Mouse (Mus musculus) MEL (cell line): Measurements from ENCODE around the gene Rnaseh2b. TPM values are rescaled to one million over a fixed set of nuclear protein-coding genes. Genes with fewer than 3 reads are reported as not detected.
A peak's percentile ranks its signal among the peaks of the same experiment; 100 is the strongest.

Experiments
- DNase-seq: peaks from one replicate; pipeline ENCODE4 v3.0.0; 2011; ENCODE audit warnings: low read depth, low spot score
- H3K27ac ChIP-seq: 2 replicates; pipeline ENCODE4 v1.5.1; 2012; ENCODE audit warnings: low read depth, mild to moderate bottlenecking, control low read depth, low read length, moderate library complexity; ENCODE audit not compliant: control insufficient read depth
- H3K27me3 ChIP-seq, 2 experiments: fragments of 150-350 bp in 1 of 2; sonication (generic) in 1 of 2; 2 replicates each; pipeline ENCODE4 v1.6.1; 2012; ENCODE audit warnings: low read length in 2 of 2, mild to moderate bottlenecking in 2 of 2, improper control_type of control experiment in 1 of 2, moderate library complexity in 1 of 2; ENCODE audit not compliant: insufficient read depth in 2 of 2, control insufficient read depth in 1 of 2
- H3K36me3 ChIP-seq, 2 experiments: 2 replicates each; pipeline ENCODE4 v1.6.1; 2012 to 2014; ENCODE audit warnings: low read length in 2 of 2, improper control_type of control experiment in 1 of 2, inconsistent platforms in 1 of 2, mild to moderate bottlenecking in 1 of 2; ENCODE audit not compliant: insufficient read depth in 2 of 2, control insufficient read depth in 1 of 2
- H3K4me1 ChIP-seq, 2 experiments: fragments of 150-350 bp in 1 of 2; sonication (generic) in 1 of 2; 2 replicates each; pipeline ENCODE4 v1.6.1; 2012; ENCODE audit warnings: low read length in 2 of 2, improper control_type of control experiment in 1 of 2, mild to moderate bottlenecking in 1 of 2; ENCODE audit not compliant: insufficient read depth in 2 of 2, control insufficient read depth in 1 of 2
- H3K4me3 ChIP-seq, 2 experiments: fragments of 150-350 bp in 1 of 2; sonication (generic) in 1 of 2; 2 replicates each; pipeline ENCODE4 v1.5.1; 2012; ENCODE audit warnings: low read depth in 2 of 2, low read length in 2 of 2, mild to moderate bottlenecking in 2 of 2, moderate library complexity in 2 of 2, control low read depth in 1 of 2, improper control_type of control experiment in 1 of 2; ENCODE audit not compliant: control insufficient read depth in 1 of 2, insufficient read depth in 1 of 2
- H3K79me2 ChIP-seq: 2 replicates; pipeline ENCODE4 v1.6.1; 2012; ENCODE audit warnings: mild to moderate bottlenecking, low read length, moderate library complexity; ENCODE audit not compliant: control insufficient read depth, poor library complexity, insufficient read depth
- H3K9ac ChIP-seq: 2 replicates; pipeline ENCODE4 v1.6.1; 2012; ENCODE audit warnings: low read depth, mild to moderate bottlenecking, control low read depth, low read length, moderate library complexity; ENCODE audit not compliant: control insufficient read depth, poor library complexity, severe bottlenecking
- H3K9me3 ChIP-seq: fragments of 150-350 bp; sonication (generic); replicated peaks from 2 replicates; pipeline ENCODE4 v1.6.1; 2012; ENCODE audit warnings: mild to moderate bottlenecking, low read length, improper control_type of control experiment, moderate library complexity; ENCODE audit not compliant: insufficient read depth
- BHLHE40 ChIP-seq: IDR thresholded peaks from 2 replicates; pipeline ENCODE4 v1.6.1; 2012; ENCODE audit warnings: low read depth, mild to moderate bottlenecking, inconsistent platforms, low read length, improper control_type of control experiment, borderline replicate concordance
- CTCF ChIP-seq, 3 experiments: IDR thresholded peaks in 2 of 3; conservative IDR thresholded peaks in 1 of 3; 2 replicates each; pipeline ENCODE4 v1.5.1; 2011 to 2012; ENCODE audit warnings: low read length in 3 of 3, low read depth in 2 of 3, mild to moderate bottlenecking in 2 of 3, improper control_type of control experiment in 1 of 3, inconsistent platforms in 1 of 3, mixed read lengths in 1 of 3, moderate library complexity in 1 of 3; ENCODE audit not compliant: control insufficient read depth in 1 of 3, insufficient read depth in 1 of 3, poor library complexity in 1 of 3, severe bottlenecking in 1 of 3
- EP300 ChIP-seq, 2 experiments: IDR thresholded peaks; 2 replicates each; pipeline ENCODE4 v1.6.1; 2011; ENCODE audit warnings: improper control_type of control experiment in 2 of 2, low read length in 2 of 2, low read depth in 1 of 2, mild to moderate bottlenecking in 1 of 2
- ETS1 ChIP-seq: IDR thresholded peaks from 2 replicates; pipeline ENCODE4 v1.6.1; 2012; ENCODE audit warnings: low read depth, mild to moderate bottlenecking, inconsistent platforms, low read length, improper control_type of control experiment, moderate library complexity
- GATA1 ChIP-seq: IDR thresholded peaks from 2 replicates; pipeline ENCODE4 v1.6.1; 2011; ENCODE audit warnings: low read depth, low read length, improper control_type of control experiment
- HCFC1 ChIP-seq: IDR thresholded peaks from 2 replicates; pipeline ENCODE4 v1.6.1; 2012; ENCODE audit warnings: low read depth, mild to moderate bottlenecking, inconsistent platforms, low read length, improper control_type of control experiment, moderate library complexity
- MXI1 ChIP-seq: IDR thresholded peaks from 2 replicates; pipeline ENCODE4 v1.6.1; 2011; ENCODE audit warnings: mild to moderate bottlenecking, low read depth, low read length, improper control_type of control experiment
- MYC ChIP-seq: IDR thresholded peaks from 2 replicates; pipeline ENCODE4 v1.6.1; 2011; ENCODE audit warnings: low read depth, mild to moderate bottlenecking, low read length, improper control_type of control experiment, moderate library complexity
- NRF1 ChIP-seq: IDR thresholded peaks from 2 replicates; pipeline ENCODE4 v1.6.1; 2014; ENCODE audit warnings: low read depth, mild to moderate bottlenecking, inconsistent platforms, low read length, improper control_type of control experiment, moderate library complexity; ENCODE audit not compliant: poor library complexity, insufficient read depth, severe bottlenecking
- RCOR1 ChIP-seq: IDR thresholded peaks from 2 replicates; pipeline ENCODE4 v1.6.1; 2012; ENCODE audit warnings: low read depth, mild to moderate bottlenecking, inconsistent platforms, low read length, improper control_type of control experiment
- TAL1 ChIP-seq: IDR thresholded peaks from 2 replicates; pipeline ENCODE4 v1.6.1; 2012; ENCODE audit warnings: mild to moderate bottlenecking, inconsistent platforms, low read length, moderate library complexity, mixed read lengths
- UBTF ChIP-seq: IDR thresholded peaks from 2 replicates; pipeline ENCODE4 v1.6.1; 2012; ENCODE audit warnings: low read depth, mild to moderate bottlenecking, inconsistent platforms, low read length, improper control_type of control experiment, moderate library complexity, borderline replicate concordance; ENCODE audit not compliant: insufficient read depth
- USF1 ChIP-seq: IDR thresholded peaks from 2 replicates; pipeline ENCODE4 v1.6.1; 2014; ENCODE audit warnings: low read depth, mild to moderate bottlenecking, inconsistent platforms, low read length, improper control_type of control experiment, moderate library complexity
- USF2 ChIP-seq, 2 experiments: IDR thresholded peaks; 2 replicates each; pipeline ENCODE4 v1.6.1; 2011 to 2012; ENCODE audit warnings: improper control_type of control experiment in 2 of 2, low read length in 2 of 2, borderline replicate concordance in 1 of 2, inconsistent platforms in 1 of 2, low read depth in 1 of 2, mild to moderate bottlenecking in 1 of 2; ENCODE audit not compliant: insufficient read depth in 1 of 2
- ZMIZ1 ChIP-seq: IDR thresholded peaks from 2 replicates; pipeline ENCODE4 v1.6.1; 2012; ENCODE audit warnings: low read depth, mild to moderate bottlenecking, inconsistent platforms, low read length, improper control_type of control experiment, moderate library complexity
- ZNF384 ChIP-seq: IDR thresholded peaks from 2 replicates; pipeline ENCODE4 v1.6.1; 2012; ENCODE audit warnings: low read depth, mild to moderate bottlenecking, inconsistent platforms, low read length, improper control_type of control experiment
- polyA plus RNA-seq, 2 experiments: library from polyadenylated mRNA; stranded (reverse) in 1 of 2; unstranded in 1 of 2; fragments of >175 nt in 1 of 2; fragments of >200 nt in 1 of 2; gene quantifications; 2 replicates each; pipeline versions ENCODE4 v1.2.1 to v1.2.4; 2012; ENCODE audit warnings: low replicate concordance in 2 of 2, low read depth in 1 of 2; ENCODE audit not compliant: insufficient read length in 2 of 2, insufficient read depth in 1 of 2, missing spikeins in 1 of 2
- total RNA-seq: library from RNA; depleted of rRNA; stranded (reverse); fragments of 300-350 nt; gene quantifications from 2 replicates; pipeline ENCODE4 v1.2.3, GENCODE M21; 2012

Rnaseh2b gene
- total and polyA plus RNA-seq, 3 experiments: 50.2 to 412 (median 88.2) TPM

GRCm38 (mm10) chr14:62254371-62254770 lies 38.0 kb upstream of the Rnaseh2b start:
- Histone ChIP-seq H3K27ac (no peak overlapping the region), H3K4me1 (no peaks in the 10 kb centered on the region), H3K9me3 (no peaks in the 10 kb centered on the region), H3K36me3 (no peaks in the 10 kb centered on the region), H3K27me3 (no peaks in the 10 kb centered on the region; a peak in 2 of 4 replicates), H3K4me3 (no peak overlapping the region), H3K9ac (no peak overlapping the region), H3K79me2 (no peaks in the 10 kb centered on the region)
- TF ChIP-seq CTCF (IDR thresholded peaks at IDR 0.05 in 2 of 3, conservative IDR thresholded peaks at IDR 0.05 in 1 of 3; ENCODE audit: control insufficient read depth in 1 of 3, insufficient read depth in 1 of 3, low read depth in 2 of 3, low read length in 3 of 3, poor library complexity in 1 of 3, severe bottlenecking in 1 of 3) (no peak), MXI1 (no peak), TAL1 (no peak), USF1 (peak; percentile 85), UBTF (no peak), MYC (no peak), RCOR1 (no peak), BHLHE40 (peak; percentile 28; the same call in 1 of the 2 replicates), GATA1 (no peak), USF2 (IDR thresholded peaks at IDR 0.05; ENCODE audit: borderline replicate concordance in 1 of 2, insufficient read depth in 1 of 2, low read depth in 1 of 2, low read length in 2 of 2) (peak in 1 of 2 experiments; percentile 41; a peak in 2 of 4 replicates)
- DNase-seq: peak; percentile 70

- no peaks in the 10 kb centered on the region for H3K9me3 ChIP-seq
- TF ChIP-seq ZMIZ1 (no peak), ZNF384 (no peak), EP300 (IDR thresholded peaks at IDR 0.05; ENCODE audit: low read depth in 1 of 2, low read length in 2 of 2) (no peak), HCFC1 (no peak), NRF1 (no peak), MXI1 (no peak), USF2 (IDR thresholded peaks at IDR 0.05; ENCODE audit: borderline replicate concordance in 1 of 2, insufficient read depth in 1 of 2, low read depth in 1 of 2, low read length in 2 of 2) (no peak), GATA1 (no peak), ETS1 (no peak)
- TF ChIP-seq, all 39 proteins: peak for 0
- Histone ChIP-seq H3K27ac (no peak overlapping the region), H3K4me1 (no peaks in the 10 kb centered on the region), H3K36me3 (no peaks in the 10 kb centered on the region), H3K27me3 (no peaks in the 10 kb centered on the region; a peak in 2 of 4 replicates), H3K9ac (no peak overlapping the region), H3K4me3 (no peak overlapping the region), H3K79me2 (no peaks in the 10 kb centered on the region)
- DNase-seq: no peak
Observed at GRCm38 (mm10) chr14:62256066-62256465, 36.3 kb upstream of the Rnaseh2b start.
